Mouse (Mus musculus) CH12.LX (cell line): ENCODE measurements around the gene Krt23. TPM values are rescaled to one million over a fixed set of nuclear protein-coding genes. Genes with fewer than 3 reads are reported as not detected.
A peak's percentile ranks its signal among the peaks of the same experiment; 100 is the strongest.

Experiments used
- BHLHE40 ChIP-seq: IDR thresholded peaks from 2 replicates; pipeline ENCODE4 v1.6.1; 2011; ENCODE audit warnings: mild to moderate bottlenecking, low read depth, low read length, improper control_type of control experiment
- CHD1 ChIP-seq: IDR thresholded peaks from 2 replicates; pipeline ENCODE4 v1.6.1; 2012; ENCODE audit warnings: low read depth, low read length, improper control_type of control experiment, inconsistent platforms
- EP300 ChIP-seq: IDR thresholded peaks from 2 replicates; pipeline ENCODE4 v1.6.1; 2011; ENCODE audit warnings: low read length, improper control_type of control experiment
- HCFC1 ChIP-seq: IDR thresholded peaks from 2 replicates; pipeline ENCODE4 v1.6.1; 2012; ENCODE audit warnings: low read depth, mild to moderate bottlenecking, inconsistent platforms, low read length, improper control_type of control experiment
- JUN ChIP-seq: IDR thresholded peaks from 2 replicates; pipeline ENCODE4 v1.6.1; 2011; ENCODE audit warnings: low read depth, mild to moderate bottlenecking, low read length, improper control_type of control experiment, moderate library complexity; ENCODE audit not compliant: insufficient read depth
- MAX ChIP-seq: IDR thresholded peaks from 2 replicates; pipeline ENCODE4 v1.6.1; 2011; ENCODE audit warnings: low read length, improper control_type of control experiment
- NELFE ChIP-seq: IDR thresholded peaks from 2 replicates; pipeline ENCODE4 v1.6.1; 2011; ENCODE audit warnings: low read depth, low read length, improper control_type of control experiment
- POLR2AphosphoS2 ChIP-seq: IDR thresholded peaks from 2 replicates; pipeline ENCODE4 v1.6.1; 2011; ENCODE audit warnings: low read depth, low read length, improper control_type of control experiment
- UBTF ChIP-seq: IDR thresholded peaks from 2 replicates; pipeline ENCODE4 v1.6.1; 2012; ENCODE audit warnings: low read depth, mild to moderate bottlenecking, inconsistent platforms, low read length, improper control_type of control experiment, moderate library complexity
- USF1 ChIP-seq: IDR thresholded peaks from 2 replicates; pipeline ENCODE4 v1.6.1; 2014; ENCODE audit warnings: low read depth, mild to moderate bottlenecking, inconsistent platforms, low read length, improper control_type of control experiment
- polyA plus RNA-seq: library from polyadenylated mRNA; unstranded; fragments of >175 nt; gene quantifications from 2 replicates; pipeline ENCODE4 v1.2.1, GENCODE M21; 2012; ENCODE audit warnings: low read depth; ENCODE audit not compliant: insufficient read length
- total RNA-seq, 2 experiments: library from RNA; depleted of rRNA; stranded (reverse); fragments of 300-350 nt in 1 of 2; fragments of >200 nt in 1 of 2; gene quantifications; 2 replicates each; pipeline ENCODE4 v1.2.3; 2012 to 2014

Krt23 gene
- total and polyA plus RNA-seq, 3 experiments, result not detected

DNA sequence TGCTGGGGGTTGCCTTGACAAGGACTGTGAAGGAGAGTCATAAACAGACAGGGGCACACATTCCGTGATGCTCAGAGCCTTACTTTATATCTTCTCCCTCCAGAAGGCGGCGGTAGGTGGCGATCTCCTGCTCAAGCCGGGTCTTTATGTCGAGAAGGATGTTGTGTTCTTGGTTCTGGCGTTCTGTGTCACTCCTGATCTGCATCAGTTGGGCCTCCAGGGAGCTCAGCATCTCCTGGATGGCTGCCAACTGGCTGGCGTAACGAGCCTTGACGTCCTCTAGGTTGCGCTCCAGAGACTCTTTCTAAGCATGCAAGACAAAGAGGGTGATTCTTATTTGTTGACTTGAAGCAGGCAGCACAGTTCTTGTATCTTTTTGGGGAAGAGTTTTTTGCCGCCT lies 62.3 kb downstream of the Krt23 start (continued):
- TF ChIP-seq NELFE (peak; percentile 38; the same call in 1 of the 2 replicates), UBTF (no peak), POLR2AphosphoS2 (no peak), CHD1 (no peak), USF1 (no peak), JUN (no peak), MAX (no peak), BHLHE40 (peak; percentile 22; the same call in 1 of the 2 replicates), HCFC1 (no peak), EP300 (no peak)
- TF ChIP-seq, all 38 proteins: peak for 7

Other genes starting within 250 kb of the Krt23 start
Only the 20 nearest of the 31 such genes appear.
- 0.13 TPM in 1 of 2 replicates, not detected in the other for gene Krt28, start 118.2 kb downstream of the Krt23 start, total RNA-seq (2012; rRNA removed)
- not detected in 2 replicates for gene Krt28, start 118.2 kb downstream of the Krt23 start, total RNA-seq (2014; rRNA removed)
- gene Krt28, start 118.2 kb downstream of the Krt23 start, polyA plus RNA-seq, result 0.14 and 0.27 TPM in 2 replicates
- gene Krt10, start 103.8 kb downstream of the Krt23 start, total RNA-seq (2012; rRNA removed), result 3.0 and 3.4 TPM in 2 replicates
- 9.0 and 9.3 TPM in 2 replicates for gene Krt10, start 103.8 kb downstream of the Krt23 start, total RNA-seq (2014; rRNA removed)
- 12.2 and 15.3 TPM in 2 replicates for gene Krt10, start 103.8 kb downstream of the Krt23 start, polyA plus RNA-seq
- gene Krt12, start 70.9 kb downstream of the Krt23 start, total RNA-seq (2012; rRNA removed), result not detected in 2 replicates
- not detected in 2 replicates for gene Krt12, start 70.9 kb downstream of the Krt23 start, total RNA-seq (2014; rRNA removed)
- gene Krt12, start 70.9 kb downstream of the Krt23 start, polyA plus RNA-seq, result not detected in 2 replicates
- not detected in 2 replicates for gene Krt20, start 55.0 kb downstream of the Krt23 start, total RNA-seq (2012; rRNA removed)
- gene Krt20, start 55.0 kb downstream of the Krt23 start, total RNA-seq (2014; rRNA removed), result not detected in 2 replicates
- gene Krt20, start 55.0 kb downstream of the Krt23 start, polyA plus RNA-seq, result not detected in 2 replicates
- gene Krt39, start 28.2 kb upstream of the Krt23 start, total RNA-seq (2012; rRNA removed), result not detected in 2 replicates
- gene Krt39, start 28.2 kb upstream of the Krt23 start, total RNA-seq (2014; rRNA removed), result not detected in 2 replicates
- not detected in 2 replicates for gene Krt39, start 28.2 kb upstream of the Krt23 start, polyA plus RNA-seq
- not detected in 2 replicates for gene Krt40, start 50.0 kb upstream of the Krt23 start, total RNA-seq (2012; rRNA removed)
- not detected in 2 replicates for gene Krt40, start 50.0 kb upstream of the Krt23 start, total RNA-seq (2014; rRNA removed)
- gene Krt40, start 50.0 kb upstream of the Krt23 start, polyA plus RNA-seq, result not detected in 2 replicates
- gene Krtap3-3, start 57.7 kb upstream of the Krt23 start, total RNA-seq (2012; rRNA removed), result not detected in 2 replicates
- gene Krtap3-3, start 57.7 kb upstream of the Krt23 start, total RNA-seq (2014; rRNA removed), result not detected in 2 replicates
- not detected in 2 replicates for gene Krtap3-3, start 57.7 kb upstream of the Krt23 start, polyA plus RNA-seq
- gene Krtap3-2, start 63.7 kb upstream of the Krt23 start, total RNA-seq (2012; rRNA removed), result not detected in 2 replicates
- not detected in 2 replicates for gene Krtap3-2, start 63.7 kb upstream of the Krt23 start, total RNA-seq (2014; rRNA removed)
- gene Krtap3-2, start 63.7 kb upstream of the Krt23 start, polyA plus RNA-seq, result not detected in 2 replicates
- not detected in 2 replicates for gene Gm11939, start 66.3 kb upstream of the Krt23 start, total RNA-seq (2012; rRNA removed)
- not detected in 2 replicates for gene Gm11939, start 66.3 kb upstream of the Krt23 start, total RNA-seq (2014; rRNA removed)
- gene Gm11939, start 66.3 kb upstream of the Krt23 start, polyA plus RNA-seq, result not detected in 2 replicates
- gene Krtap3-1, start 73.5 kb upstream of the Krt23 start, total RNA-seq (2012; rRNA removed), result not detected in 2 replicates
- not detected in 2 replicates for gene Krtap3-1, start 73.5 kb upstream of the Krt23 start, total RNA-seq (2014; rRNA removed)
- gene Krtap3-1, start 73.5 kb upstream of the Krt23 start, polyA plus RNA-seq, result not detected in 2 replicates
- not detected in 2 replicates for gene Krtap1-5, start 87.9 kb upstream of the Krt23 start, total RNA-seq (2012; rRNA removed)
- not detected in 2 replicates for gene Krtap1-5, start 87.9 kb upstream of the Krt23 start, total RNA-seq (2014; rRNA removed)
- not detected in 2 replicates for gene Krtap1-5, start 87.9 kb upstream of the Krt23 start, polyA plus RNA-seq
- gene Krtap1-4, start 90.5 kb upstream of the Krt23 start, total RNA-seq (2012; rRNA removed), result not detected in 2 replicates
- gene Krtap1-4, start 90.5 kb upstream of the Krt23 start, total RNA-seq (2014; rRNA removed), result not detected in 2 replicates
- not detected in 2 replicates for gene Krtap1-4, start 90.5 kb upstream of the Krt23 start, polyA plus RNA-seq
- not detected in 2 replicates for gene Krtap1-3, start 98.2 kb upstream of the Krt23 start, total RNA-seq (2012; rRNA removed)
- gene Krtap1-3, start 98.2 kb upstream of the Krt23 start, total RNA-seq (2014; rRNA removed), result not detected in 2 replicates
- gene Krtap1-3, start 98.2 kb upstream of the Krt23 start, polyA plus RNA-seq, result not detected in 2 replicates
- gene Krtap9-3, start 105.0 kb upstream of the Krt23 start, total RNA-seq (2012; rRNA removed), result not detected in 2 replicates
- gene Krtap9-3, start 105.0 kb upstream of the Krt23 start, total RNA-seq (2014; rRNA removed), result not detected in 2 replicates
- not detected in 2 replicates for gene Krtap9-3, start 105.0 kb upstream of the Krt23 start, polyA plus RNA-seq
- not detected in 2 replicates for gene Gm11938, start 110.2 kb upstream of the Krt23 start, total RNA-seq (2012; rRNA removed)
- gene Gm11938, start 110.2 kb upstream of the Krt23 start, total RNA-seq (2014; rRNA removed), result not detected in 2 replicates
- gene Gm11938, start 110.2 kb upstream of the Krt23 start, polyA plus RNA-seq, result not detected in 2 replicates
- not detected in 2 replicates for gene Gm11937, start 117.1 kb upstream of the Krt23 start, total RNA-seq (2012; rRNA removed)
- gene Gm11937, start 117.1 kb upstream of the Krt23 start, total RNA-seq (2014; rRNA removed), result not detected in 2 replicates
- gene Gm11937, start 117.1 kb upstream of the Krt23 start, polyA plus RNA-seq, result not detected in 2 replicates
- gene Krtap2-4, start 121.7 kb upstream of the Krt23 start, total RNA-seq (2012; rRNA removed), result not detected in 2 replicates
- gene Krtap2-4, start 121.7 kb upstream of the Krt23 start, total RNA-seq (2014; rRNA removed), result not detected in 2 replicates
- not detected in 2 replicates for gene Krtap2-4, start 121.7 kb upstream of the Krt23 start, polyA plus RNA-seq
- not detected in 2 replicates for gene Gm11562, start 127.3 kb upstream of the Krt23 start, total RNA-seq (2012; rRNA removed)
- gene Gm11562, start 127.3 kb upstream of the Krt23 start, total RNA-seq (2014; rRNA removed), result not detected in 2 replicates
- not detected in 2 replicates for gene Gm11562, start 127.3 kb upstream of the Krt23 start, polyA plus RNA-seq
- not detected in 2 replicates for gene Krtap4-1, start 135.1 kb upstream of the Krt23 start, total RNA-seq (2012; rRNA removed)
- not detected in 2 replicates for gene Krtap4-1, start 135.1 kb upstream of the Krt23 start, total RNA-seq (2014; rRNA removed)
- gene Krtap4-1, start 135.1 kb upstream of the Krt23 start, polyA plus RNA-seq, result not detected in 2 replicates
- not detected in 2 replicates for gene Krtap4-2, start 141.9 kb upstream of the Krt23 start, total RNA-seq (2012; rRNA removed)
- gene Krtap4-2, start 141.9 kb upstream of the Krt23 start, total RNA-seq (2014; rRNA removed), result not detected in 2 replicates
- gene Krtap4-2, start 141.9 kb upstream of the Krt23 start, polyA plus RNA-seq, result not detected in 2 replicates